Mouse (Mus musculus): Measurements from ENCODE around the gene Vmn1r57.
"Not testable (repeated sequence)": the region's sequence is repeated elsewhere in the genome, so short reads cannot be mapped to it uniquely, and the experiment has no call there.

The Vmn1r57 gene

GRCm38 (mm10) chr7:5218193-5218592 is at the start of gene Vmn1r57:
Gene Vmn1r57 (plus strand): TSS chr7:5218493.
- not testable (repeated sequence) for DNase-seq

DNA sequence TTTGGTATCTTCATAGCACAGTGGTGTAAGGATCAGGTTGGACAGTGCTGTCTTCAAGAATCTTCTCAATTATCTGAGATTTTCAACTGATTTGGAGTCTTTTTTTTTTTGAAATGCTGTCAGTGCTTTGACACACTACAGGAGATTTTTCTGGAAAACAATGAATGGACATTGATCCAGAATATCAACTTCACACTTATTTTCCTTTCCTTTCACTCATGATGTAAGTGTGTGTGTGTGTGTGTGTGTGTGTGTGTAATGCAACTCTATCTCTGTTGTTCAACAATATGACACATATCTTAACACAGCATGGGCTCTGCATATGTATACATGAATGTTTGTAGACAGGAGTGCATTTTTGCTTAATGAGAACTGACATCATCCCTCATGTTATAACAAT is 21.6 kb upstream of the Vmn1r57 start, which contains the start of gene Vmn1r56:
Gene Vmn1r56 (minus strand): TSS at position 101 of the 400 bp plus-strand sequence.
- not testable (repeated sequence) for DNase-seq

GRCm38 (mm10) chr7:5263051-5263450 is 44.8 kb downstream of the Vmn1r57 start:
- no peak for DNase-seq
